Mouse (Mus musculus) C2C12 (cell line): Measurements from ENCODE around the gene Dbh. TPM values are rescaled to one million over a fixed set of nuclear protein-coding genes. Genes with fewer than 3 reads are reported as not detected.

Source experiments
- H3K27me3 ChIP-seq: one replicate; pipeline ENCODE4 v1.6.1; 2011; ENCODE audit not compliant: control insufficient read depth, insufficient read depth, insufficient read length
- H3K36me3 ChIP-seq: one replicate; pipeline ENCODE4 v1.6.1; 2011; ENCODE audit not compliant: control insufficient read depth, insufficient read depth
- H3K4me3 ChIP-seq: one replicate; pipeline ENCODE4 v1.5.1; 2011; ENCODE audit warnings: mild to moderate bottlenecking, control low read depth; ENCODE audit not compliant: poor library complexity, insufficient read depth, severe bottlenecking
- H3K79me2 ChIP-seq: one replicate; pipeline ENCODE4 v1.6.1; 2011; ENCODE audit not compliant: control insufficient read depth, insufficient read depth
- H3K79me3 ChIP-seq: one replicate; pipeline ENCODE4 v1.6.1; 2011; ENCODE audit warnings: low read depth, control low read depth
- H3ac ChIP-seq: one replicate; pipeline ENCODE3; 2011; ENCODE audit warnings: low read depth; ENCODE audit not compliant: control insufficient read depth, insufficient read length
- CEBPB ChIP-seq: IDR thresholded peaks from one replicate; pipeline ENCODE4 v1.6.1; 2011; ENCODE audit warnings: low read depth, mild to moderate bottlenecking, control low read depth, moderate library complexity
- CTCF ChIP-seq: IDR thresholded peaks from one replicate; pipeline ENCODE4 v1.5.1; 2011; ENCODE audit not compliant: control insufficient read depth, insufficient read depth, insufficient read length
- FOSL1 ChIP-seq: IDR thresholded peaks from one replicate; pipeline ENCODE4 v1.8.0; 2011; ENCODE audit warnings: mild to moderate bottlenecking, low read length; ENCODE audit not compliant: poor library complexity, insufficient read depth, severe bottlenecking
- MAX ChIP-seq: IDR thresholded peaks from one replicate; pipeline ENCODE4 v1.6.1; 2011; ENCODE audit warnings: mild to moderate bottlenecking, control low read depth
- MYOD1 ChIP-seq: IDR thresholded peaks from one replicate; pipeline ENCODE4 v1.6.1; 2011; ENCODE audit warnings: low read depth; ENCODE audit not compliant: control insufficient read depth, insufficient read length
- MYOG ChIP-seq: IDR thresholded peaks from one replicate; pipeline ENCODE4 v1.6.1; 2011; ENCODE audit not compliant: control insufficient read depth, insufficient read length; ENCODE audit errors: extremely low read depth
- USF1 ChIP-seq: IDR thresholded peaks from one replicate; pipeline ENCODE4 v1.6.1; 2011; ENCODE audit warnings: low read depth, mild to moderate bottlenecking, control low read depth, moderate library complexity
- polyA plus RNA-seq: library from polyadenylated mRNA; unstranded; fragments of >200 nt; fragmentation: generic; extraction: Trizol; gene quantifications from one replicate; pipeline ENCODE4 v1.2.1, GENCODE M21; 2012; ENCODE audit warnings: missing spikeins

The Dbh gene
- polyA plus RNA-seq, 1 experiment: 0.06 TPM

DNA sequence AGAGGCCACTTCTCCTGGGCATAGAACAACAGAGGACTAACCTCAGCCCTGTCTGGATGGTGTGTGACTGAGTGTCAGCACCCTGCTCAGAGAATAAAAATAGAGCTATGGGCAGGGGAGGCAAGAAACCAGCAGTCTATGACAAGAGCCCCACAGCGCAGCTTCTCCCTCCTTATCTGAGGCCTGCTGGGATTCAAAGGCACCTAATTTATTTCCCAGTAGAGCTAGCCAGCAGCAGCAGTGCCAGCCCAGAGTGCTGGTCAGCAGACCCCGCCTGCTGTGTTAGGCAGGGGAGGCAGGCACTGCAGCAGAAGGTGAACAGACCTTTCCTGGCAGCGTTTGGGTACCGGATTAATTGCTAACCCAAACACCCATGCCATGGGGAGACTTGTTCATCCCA, 16.9 kb downstream of the Dbh start:
- Histone ChIP-seq H3ac (no peak overlapping the region), H3K79me3 (no peaks in the 10 kb centered on the region), H3K27me3 (peaks cover 19% of the 10 kb centered on the region), H3K4me3 (no peak overlapping the region), H3K36me3 (no peaks in the 10 kb centered on the region), H3K79me2 (no peaks in the 10 kb centered on the region)
- no peak for TF ChIP-seq MYOD1
- no peak for TF ChIP-seq USF1
- no peak for TF ChIP-seq MYOG
- no peak for TF ChIP-seq FOSL1
- TF ChIP-seq MAX: no peak
- no peak for TF ChIP-seq CTCF
- no peak for TF ChIP-seq CEBPB

DNA sequence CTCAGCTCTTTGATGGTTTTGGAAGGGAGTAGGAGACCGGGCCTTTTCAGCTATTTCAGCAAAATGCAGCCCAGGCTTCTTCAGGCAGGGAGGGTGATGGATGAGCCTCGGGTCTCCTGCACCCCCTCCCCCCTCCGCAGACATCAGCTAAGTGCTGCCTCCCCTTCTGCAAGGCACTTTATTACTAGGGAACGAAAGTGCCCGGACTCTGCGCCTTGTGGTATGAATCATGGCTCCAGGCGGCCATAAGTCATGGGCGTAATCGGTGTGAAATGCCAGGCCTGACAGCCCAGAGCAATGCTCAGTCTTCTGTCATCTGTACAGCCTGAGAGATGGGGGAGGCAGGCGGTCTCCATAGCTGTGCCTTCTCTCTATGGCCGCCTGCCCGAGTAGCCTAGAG, 18.7 kb downstream of the Dbh start:
- H3K79me3 ChIP-seq: no peaks in the 10 kb centered on the region
- no peaks in the 10 kb centered on the region for H3K79me2 ChIP-seq
- H3K4me3 ChIP-seq: no peak overlapping the region
- no peak overlapping the region for H3ac ChIP-seq
- H3K36me3 ChIP-seq: no peaks in the 10 kb centered on the region
- TF ChIP-seq USF1 (no peak), MYOG (no peak), CEBPB (no peak), CTCF (no peak), MAX (no peak), FOSL1 (no peak), MYOD1 (no peak)
- H3K27me3 ChIP-seq: peaks cover 15% of the 10 kb centered on the region

DNA sequence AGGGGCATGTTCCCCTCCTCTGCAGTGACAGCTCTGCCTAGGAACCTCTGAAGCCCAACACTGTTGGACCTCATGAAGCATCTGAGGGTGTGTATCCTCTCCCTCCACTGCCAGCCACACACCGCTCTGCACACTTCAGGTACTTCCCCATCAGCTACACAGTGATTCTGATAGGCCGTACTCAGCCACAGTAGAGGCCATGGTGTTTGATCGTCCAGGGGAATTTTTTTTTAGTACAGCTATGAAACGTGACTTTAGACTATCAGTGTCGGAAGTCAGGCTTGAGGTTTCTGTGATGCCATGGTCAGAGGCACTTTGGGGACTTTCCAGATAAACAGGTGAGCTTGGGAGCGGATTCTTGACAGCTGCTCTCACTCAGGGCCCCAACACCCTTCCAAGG, 22.5 kb downstream of the Dbh start:
- no peaks in the 10 kb centered on the region for H3K79me2 ChIP-seq
- no peak overlapping the region for H3ac ChIP-seq
- no peaks in the 10 kb centered on the region for H3K79me3 ChIP-seq
- peaks cover 8% of the 10 kb centered on the region for H3K27me3 ChIP-seq
- H3K4me3 ChIP-seq: no peak overlapping the region
- no peaks in the 10 kb centered on the region for H3K36me3 ChIP-seq
- TF ChIP-seq FOSL1: no peak
- no peak for TF ChIP-seq MYOG
- no peak for TF ChIP-seq MYOD1
- no peak for TF ChIP-seq CEBPB
- TF ChIP-seq MAX: no peak
- no peak for TF ChIP-seq USF1
- no peak for TF ChIP-seq CTCF

DNA sequence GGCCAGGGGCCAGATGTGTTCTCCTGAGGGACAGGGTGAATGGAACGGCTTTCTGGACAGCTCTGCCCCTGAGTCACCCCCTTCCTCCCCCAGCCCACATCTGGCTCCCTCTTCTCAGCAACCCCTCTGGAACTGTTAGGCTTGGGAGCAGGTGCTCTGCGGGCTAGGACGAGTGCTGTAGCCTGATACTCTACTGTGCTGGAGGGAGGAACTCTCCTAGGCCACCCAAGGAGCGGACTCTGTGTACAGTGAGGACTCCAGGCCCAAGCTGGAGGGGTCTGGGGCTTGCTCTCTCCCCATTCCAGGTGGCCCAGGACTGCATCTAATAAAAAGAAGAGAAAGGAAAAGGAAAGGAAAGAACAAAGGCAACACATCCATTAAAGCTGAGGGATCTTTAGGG, 25.0 kb downstream of the Dbh start:
- Histone ChIP-seq H3K36me3 (no peaks in the 10 kb centered on the region), H3K4me3 (no peak overlapping the region), H3K79me2 (no peaks in the 10 kb centered on the region), H3K79me3 (no peaks in the 10 kb centered on the region), H3ac (no peak overlapping the region), H3K27me3 (peaks cover 3% of the 10 kb centered on the region)
- TF ChIP-seq CTCF (no peak), MAX (no peak), USF1 (no peak), CEBPB (no peak), MYOD1 (no peak), MYOG (no peak), FOSL1 (no peak)

DNA sequence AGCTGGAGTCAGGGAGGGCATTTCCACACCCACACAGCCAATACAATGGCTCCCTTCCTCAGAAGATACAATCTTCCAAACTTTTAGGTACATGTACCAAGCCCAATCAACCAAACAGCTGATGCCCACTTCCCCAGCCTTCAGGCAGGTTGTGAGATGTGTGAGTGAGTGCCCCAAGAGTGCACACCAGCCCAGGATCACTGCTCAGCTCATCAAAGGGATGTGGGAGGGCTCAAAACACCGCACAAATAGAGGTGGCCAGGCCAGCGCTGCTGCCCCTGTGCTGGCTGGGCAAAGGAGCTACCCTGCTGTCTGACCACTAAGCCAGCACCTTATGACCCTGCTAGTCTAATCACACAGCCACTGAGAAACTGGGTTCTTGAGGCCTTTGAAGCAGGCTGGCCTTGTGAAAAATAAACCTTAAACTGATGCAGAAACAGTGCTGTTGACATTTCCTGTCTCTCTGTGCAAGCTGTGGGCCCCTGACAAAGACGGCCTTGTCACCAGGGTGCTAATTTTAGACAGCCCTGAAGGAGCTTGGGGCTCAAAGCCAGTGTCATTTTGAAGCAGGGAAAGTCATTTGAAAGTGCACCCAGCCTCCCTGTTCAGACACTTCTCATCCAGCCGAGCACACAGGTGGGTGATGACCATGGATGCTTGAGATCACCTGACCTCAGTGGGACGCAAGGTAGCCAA, 33.7 kb downstream of the Dbh start:
- H3K27me3 ChIP-seq: peaks cover 4% of the 10 kb centered on the region
- no peak overlapping the region for H3ac ChIP-seq
- TF ChIP-seq MAX (no peak), MYOG (no peak), CEBPB (no peak), CTCF (no peak), FOSL1 (no peak), MYOD1 (no peak), USF1 (no peak)
- H3K79me2 ChIP-seq: no peaks in the 10 kb centered on the region
- H3K4me3 ChIP-seq: no peak overlapping the region
- H3K36me3 ChIP-seq: no peaks in the 10 kb centered on the region
- no peaks in the 10 kb centered on the region for H3K79me3 ChIP-seq

DNA sequence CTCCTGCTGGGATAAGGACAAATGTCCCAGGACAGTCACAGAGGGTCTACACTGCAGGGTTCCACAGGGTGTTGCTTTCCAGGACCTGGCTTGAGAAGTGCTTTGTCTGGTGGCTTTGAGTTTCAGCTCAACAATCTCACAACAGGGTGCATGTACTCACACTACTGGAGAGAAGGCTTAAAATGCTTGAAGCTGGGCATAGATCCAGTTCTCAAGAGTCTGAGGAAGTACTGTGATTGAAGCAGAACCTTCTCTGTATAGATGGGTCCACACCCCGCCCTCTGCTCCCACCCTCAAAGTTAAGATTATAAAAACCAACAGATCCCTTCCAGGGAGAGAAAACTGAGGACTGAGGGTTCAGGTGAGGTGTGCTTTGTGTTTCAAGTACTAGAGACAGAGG, 35.6 kb downstream of the Dbh start:
- H3K79me2 ChIP-seq: no peaks in the 10 kb centered on the region
- no peak overlapping the region for H3K4me3 ChIP-seq
- TF ChIP-seq CEBPB: no peak
- TF ChIP-seq CTCF: no peak
- no peak for TF ChIP-seq USF1
- no peak for TF ChIP-seq MYOD1
- no peak for TF ChIP-seq MAX
- TF ChIP-seq FOSL1: no peak
- no peaks in the 10 kb centered on the region for H3K79me3 ChIP-seq
- no peak overlapping the region for H3ac ChIP-seq
- H3K36me3 ChIP-seq: no peaks in the 10 kb centered on the region
- H3K27me3 ChIP-seq: peaks cover 4% of the 10 kb centered on the region
